In the genomic region with DNA sequence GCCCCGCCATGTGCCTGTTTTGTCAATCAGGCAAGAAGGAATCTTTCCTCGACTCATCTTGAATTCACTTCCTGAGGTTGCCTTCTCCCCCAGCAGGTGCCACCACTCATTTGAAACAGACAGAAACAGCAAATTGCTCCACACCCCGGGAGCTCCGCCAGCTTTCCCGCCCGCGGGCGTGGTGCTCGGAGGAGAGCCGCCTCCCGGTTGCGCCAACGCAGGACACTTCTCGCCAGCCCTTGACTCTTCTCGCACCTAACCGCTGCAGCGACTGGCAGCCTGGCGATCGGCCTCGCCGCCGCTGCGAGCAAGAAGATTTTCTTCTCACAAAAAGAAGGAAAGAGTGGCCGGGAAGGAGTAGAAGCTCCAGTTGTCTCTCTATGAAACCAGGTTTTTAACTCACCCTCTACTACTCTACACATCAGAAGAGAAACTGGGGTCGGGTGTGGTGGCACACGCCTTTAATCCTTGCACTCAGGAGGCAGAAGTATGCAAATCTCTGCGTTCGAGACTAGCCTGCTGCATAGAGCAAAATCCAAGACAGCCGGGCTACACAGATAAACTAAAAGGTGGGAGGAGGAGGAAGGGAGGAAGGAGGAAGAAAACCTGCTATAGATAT, we compare ENCODE assay signal across 8 mouse cellular contexts. TPM values are rescaled to one million over a fixed set of nuclear protein-coding genes. Genes with fewer than 3 reads are reported as not detected.
A peak's percentile ranks its signal among the peaks of the same experiment; 100 is the strongest.
DNase-seq lines count a peak whose midpoint lies in the region; ATAC-seq lines count a peak whose summit lies in the region.

No protein-coding gene starts in this region.

- peaks cover 51% of the 10 kb centered on the region for H3K27me3 ChIP-seq in embryonic facial prominence, embryonic 12.5 days
- H3K27me3 ChIP-seq in limb, embryonic 13.5 days, result peaks cover 67% of the 10 kb centered on the region
- H3K27me3 ChIP-seq in midbrain, embryonic 15.5 days (replicated peaks), result no peaks in the 10 kb centered on the region

- no peak for ATAC-seq in embryonic facial prominence, embryonic 12.5 days (ENCODE audit: insufficient number of reproducible peaks, insufficient read depth, low FRiP score, low TSS enrichment)
- ATAC-seq in limb, embryonic 13.5 days (ENCODE audit: low FRiP score, low read depth), result no peak
- ATAC-seq in midbrain, embryonic 15.5 days (replicated peaks), result no peak

- H3K36me3 ChIP-seq in embryonic facial prominence, embryonic 12.5 days, result no peaks in the 10 kb centered on the region
- H3K36me3 ChIP-seq in limb, embryonic 13.5 days, result no peaks in the 10 kb centered on the region
- no peaks in the 10 kb centered on the region for H3K36me3 ChIP-seq in midbrain, embryonic 15.5 days (replicated peaks)

- H3K4me1 ChIP-seq in embryonic facial prominence, embryonic 12.5 days, result peaks cover 15% of the 10 kb centered on the region; the same call in 1 of the 2 replicates
- peaks cover 40% of the 10 kb centered on the region for H3K4me1 ChIP-seq in limb, embryonic 13.5 days
- H3K4me1 ChIP-seq in midbrain, embryonic 15.5 days, result peaks cover 32% of the 10 kb centered on the region

- 2% methylated on average over 29 of the region's 29 CpGs for WGBS in embryonic facial prominence, embryonic 12.5 days
- 2% methylated on average over 29 of the region's 29 CpGs for WGBS in limb, embryonic 13.5 days
- WGBS in midbrain, embryonic 15.5 days, result 4% methylated on average over 29 of the region's 29 CpGs

- H3K4me2 ChIP-seq in embryonic facial prominence, embryonic 12.5 days (replicated peaks), result peak overlapping the region; percentile 47
- peak overlapping the region; percentile 65 for H3K4me2 ChIP-seq in limb, embryonic 13.5 days (replicated peaks)
- H3K4me2 ChIP-seq in midbrain, embryonic 15.5 days, result peak overlapping the region; percentile 68

- H3K9ac ChIP-seq in embryonic facial prominence, embryonic 12.5 days, result no peak overlapping the region
- H3K9ac ChIP-seq in limb, embryonic 13.5 days, result peak overlapping the region; percentile 48
- H3K9ac ChIP-seq in midbrain, embryonic 15.5 days, result peak overlapping the region; percentile 41

- no peaks in the 10 kb centered on the region for H3K9me3 ChIP-seq in embryonic facial prominence, embryonic 12.5 days
- peaks cover 3% of the 10 kb centered on the region; the same call in 1 of the 2 replicates for H3K9me3 ChIP-seq in limb, embryonic 13.5 days
- no peaks in the 10 kb centered on the region for H3K9me3 ChIP-seq in midbrain, embryonic 15.5 days

- peak overlapping the region; percentile 22 for H3K4me3 ChIP-seq in embryonic facial prominence, embryonic 12.5 days
- H3K4me3 ChIP-seq in limb, embryonic 13.5 days, result peak overlapping the region; percentile 39
- H3K4me3 ChIP-seq in midbrain, embryonic 15.5 days, result peak overlapping the region; percentile 36

- DNase-seq in adrenal gland, adult 18-20 months (ENCODE audit: low spot score in 2 of 2), result peak; percentile 47 to 65
- peak; percentile 89 to 91 for DNase-seq in heart, adult 18-20 months
- DNase-seq in kidney, adult 11 months, result peak; percentile 38
- DNase-seq in testis, postnatal 10 days (ENCODE audit: low spot score), result peak; percentile 84
- no peak for DNase-seq in thymus, postnatal 36 days

- H3K27ac ChIP-seq in embryonic facial prominence, embryonic 12.5 days, result no peak overlapping the region
- H3K27ac ChIP-seq in limb, embryonic 13.5 days, result no peak overlapping the region
- 0 out of 2 replicates have a peak overlapping the region, but pooled peaks have one; percentile 38 for H3K27ac ChIP-seq in midbrain, embryonic 15.5 days

RNA-seq across cellular contexts. Expression of gene Rgma, which starts 2.8 kb away (rescaled TPM):
- total RNA-seq in adrenal gland, adult 18-20 months (2021), result 10 to 100 TPM in 1 of 2 experiments, 1 to 10 TPM in 1; 8.1 to 12.1 TPM
- 24.3 and 28.1 TPM in 2 replicates for polyA plus RNA-seq in embryonic facial prominence, embryonic 12.5 days (2016; fragmentation: Nextera tagmentation; extraction: Ambion mirVana)
- total RNA-seq in heart, adult 18-20 months (2021), result 10 to 100 TPM; 34.5 to 51.1 TPM
- polyA plus RNA-seq in limb, embryonic 13.5 days (2015; fragmentation: Nextera tagmentation; extraction: Ambion mirVana), result 25.3 and 25.6 TPM in 2 replicates
- 46.6 and 50.4 TPM in 2 replicates for polyA plus RNA-seq in midbrain, embryonic 15.5 days (2015; fragmentation: Nextera tagmentation; extraction: Ambion mirVana)

Comparison
In these comparisons a context has a peak if more than half of its experiments do, and no peak if none do; other contexts are left out.
1. DNase-seq: peak in adrenal gland, adult 18-20 months (2 of 2), heart, adult 18-20 months (2 of 2), kidney, adult 11 months (single experiment) and testis, postnatal 10 days (single experiment); none in thymus, postnatal 36 days (0 of 2).
2. Peak in every context shown above with its lines, with median percentiles within 50 percentile points of each other: H3K4me2 ChIP-seq and H3K4me3 ChIP-seq.